Mouse (Mus musculus): ENCODE measurements around the gene Taok3. TPM values are rescaled to one million over a fixed set of nuclear protein-coding genes. Genes with fewer than 3 reads are reported as not detected.
"Not testable (repeated sequence)": the region's sequence is repeated elsewhere in the genome, so short reads cannot be mapped to it uniquely, and the experiment has no call there.

The Taok3 gene
- total RNA-seq, 1 experiment from 2014 or later: 29.8 TPM

DNA sequence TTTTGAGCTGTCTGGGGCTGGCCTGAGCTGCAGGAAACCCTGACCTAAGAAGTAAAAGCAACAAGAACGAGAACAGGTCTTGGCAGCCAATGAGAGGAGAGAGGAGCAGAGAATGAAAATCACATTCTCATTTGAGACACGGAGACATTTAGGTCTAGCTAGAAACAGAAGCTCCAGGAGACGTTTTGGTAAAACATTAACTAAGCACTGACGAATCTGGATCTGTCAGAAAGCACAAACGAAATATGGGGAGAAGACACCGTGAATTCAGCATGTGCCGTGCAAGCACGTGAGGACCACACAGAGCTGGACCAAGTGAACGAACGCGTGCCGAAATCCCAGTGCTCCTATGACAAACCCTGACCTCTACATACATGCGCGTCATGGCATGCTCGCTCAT lies 138.3 kb downstream of the Taok3 start:
- DNase-seq: no peak

DNA sequence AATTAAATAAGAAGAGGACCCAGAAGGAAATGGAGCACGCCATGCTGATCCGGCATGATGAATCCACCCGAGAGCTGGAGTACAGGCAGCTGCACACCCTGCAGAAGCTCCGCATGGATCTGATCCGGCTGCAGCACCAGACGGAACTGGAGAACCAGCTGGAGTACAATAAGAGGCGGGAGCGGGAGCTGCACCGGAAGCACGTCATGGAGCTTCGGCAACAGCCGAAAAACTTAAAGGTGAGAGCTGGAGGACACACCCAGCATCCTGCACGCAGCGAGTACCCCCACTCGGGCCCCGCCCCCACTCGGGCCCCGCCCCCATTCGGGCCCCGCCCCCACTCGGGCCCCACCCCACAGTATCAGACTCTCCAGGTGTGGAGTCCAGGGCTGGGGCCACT lies 143.6 kb downstream of the Taok3 start:
- no peak for DNase-seq

DNA sequence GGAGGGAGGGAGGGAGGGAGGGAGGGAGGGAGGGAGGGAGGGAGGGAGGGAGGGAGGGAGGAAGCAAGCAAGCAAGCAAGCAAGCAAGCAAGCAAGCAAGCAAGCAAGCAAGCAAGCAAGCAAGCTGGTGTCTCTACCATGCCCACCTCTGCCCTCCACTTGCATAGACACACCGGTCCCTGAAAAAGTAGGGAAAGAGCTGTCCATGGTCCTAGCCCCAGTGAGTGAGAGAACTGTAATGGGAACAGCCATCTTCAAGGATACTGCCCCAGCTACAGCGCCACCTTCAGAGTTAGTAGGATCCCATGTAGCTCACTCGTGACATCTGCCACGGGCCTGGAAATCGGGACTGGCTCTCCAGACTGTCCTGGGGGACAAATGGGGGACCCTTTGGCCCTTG lies 144.8 kb downstream of the Taok3 start:
- peak; percentile 34 for DNase-seq

DNA sequence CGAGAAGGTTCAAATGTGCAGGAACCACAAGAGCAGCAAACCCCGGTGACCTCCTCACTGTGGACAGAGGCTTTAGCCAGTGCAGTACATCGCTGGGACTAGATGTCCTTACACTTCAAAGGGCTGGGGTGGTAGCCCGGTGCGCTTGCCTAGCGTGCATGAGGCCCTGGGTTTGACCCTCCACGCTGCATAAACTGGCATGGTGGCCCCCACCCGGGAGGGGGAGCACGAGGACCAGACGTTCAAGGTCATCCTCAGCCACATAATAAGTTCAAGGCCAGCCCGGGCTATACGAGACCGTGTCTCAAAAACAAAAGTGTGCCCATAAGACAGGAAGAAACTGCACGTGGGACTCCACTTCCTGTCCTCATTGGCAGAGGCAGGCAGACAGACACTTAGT lies 148.0 kb downstream of the Taok3 start:
- peak; percentile 60 for DNase-seq

DNA sequence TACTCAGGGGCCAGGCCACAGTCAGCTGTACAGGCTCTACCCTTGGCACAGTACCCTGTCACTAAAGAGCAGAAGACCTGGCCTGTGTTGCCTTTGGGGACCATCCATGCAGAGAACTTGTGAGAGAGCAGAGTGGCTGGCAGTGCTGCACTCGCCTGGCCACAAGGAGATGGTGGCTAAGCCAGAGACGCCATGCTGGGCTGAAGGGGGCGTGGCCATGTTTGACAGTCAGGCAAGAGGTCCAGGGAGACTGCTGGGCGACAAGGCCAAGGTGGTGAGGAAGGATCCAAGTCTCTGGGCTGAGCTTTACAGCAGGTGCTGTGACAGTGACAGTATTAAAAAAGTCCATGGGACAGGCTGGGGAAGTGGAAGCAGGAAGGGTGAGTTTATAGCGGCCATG lies 148.8 kb downstream of the Taok3 start:
- DNase-seq: no peak

DNA sequence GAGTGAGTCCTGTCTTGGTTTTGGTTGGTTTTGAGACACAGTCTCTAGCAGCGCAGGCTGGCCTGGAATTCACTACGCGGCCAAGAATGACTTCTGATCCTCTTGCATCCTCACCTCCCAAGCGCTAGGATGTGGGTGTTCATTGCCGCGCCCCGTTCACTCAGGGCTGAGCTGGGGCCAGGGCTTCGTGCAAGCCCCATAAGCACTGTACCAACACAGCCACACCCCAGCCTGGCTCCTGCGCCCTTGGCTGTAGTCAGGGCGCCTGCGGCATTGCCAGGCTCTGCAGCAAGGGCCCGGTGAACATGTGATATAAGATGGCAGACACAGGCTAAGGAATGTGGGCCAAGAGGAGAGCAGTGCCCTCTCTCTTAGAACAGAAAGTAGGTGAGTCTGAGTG lies 149.5 kb downstream of the Taok3 start:
- no peak for DNase-seq

DNA sequence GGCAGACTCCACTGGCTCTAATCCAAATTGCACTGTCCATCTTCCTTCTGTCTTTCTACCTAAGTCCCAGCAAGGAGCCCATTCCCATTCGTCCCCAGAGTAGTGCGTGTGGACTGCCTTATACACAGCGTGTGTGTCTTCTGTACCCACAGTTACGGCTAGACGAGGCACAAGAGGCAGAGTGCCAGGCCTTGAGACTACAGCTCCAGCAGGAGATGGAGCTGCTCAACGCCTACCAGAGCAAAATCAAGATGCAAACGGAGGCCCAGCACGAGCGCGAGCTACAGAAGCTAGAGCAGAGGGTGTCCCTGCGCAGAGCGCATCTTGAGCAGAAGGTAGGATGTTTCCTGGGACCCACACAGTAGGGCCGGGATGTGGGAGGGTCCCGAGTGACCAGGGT lies 152.0 kb downstream of the Taok3 start:
- DNase-seq: no peak

DNA sequence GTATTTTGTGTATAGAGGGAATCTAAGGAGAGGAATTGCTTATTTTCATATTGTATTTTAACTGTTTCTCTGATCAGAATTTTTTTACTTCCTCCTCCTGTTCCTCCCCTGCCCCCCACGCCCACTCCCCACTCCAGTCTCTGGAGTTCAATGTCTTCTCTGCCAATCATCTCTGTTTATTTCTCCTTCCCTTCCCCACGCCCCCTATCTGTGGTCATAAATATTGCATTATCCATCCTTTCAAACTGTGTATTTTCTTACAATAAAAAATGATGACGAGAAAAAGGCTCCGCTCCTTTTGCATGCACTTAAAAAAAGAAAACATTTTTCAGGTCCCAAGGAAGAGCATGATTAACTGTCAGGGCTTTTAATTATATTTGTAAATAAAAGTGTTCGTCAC lies 154.9 kb downstream of the Taok3 start:
- no peak for DNase-seq

DNA sequence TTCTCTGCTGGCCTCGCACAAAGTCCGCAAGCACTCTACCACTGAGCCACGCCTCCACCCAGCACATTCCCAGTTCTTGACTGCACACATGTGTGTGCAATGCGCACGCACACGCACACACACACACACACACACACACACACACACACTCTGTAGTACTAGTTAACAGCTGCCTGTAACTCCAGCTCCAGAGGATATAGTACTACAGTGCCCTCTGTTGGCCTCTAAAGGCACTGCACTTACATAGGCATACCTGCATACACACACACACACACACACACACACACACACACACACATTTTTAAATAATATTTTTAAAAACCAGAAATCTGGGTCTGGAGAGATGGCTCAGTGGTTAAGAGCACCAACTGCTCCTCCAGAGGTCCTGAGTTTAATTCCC lies 157.9 kb downstream of the Taok3 start:
- DNase-seq: no peak

DNA sequence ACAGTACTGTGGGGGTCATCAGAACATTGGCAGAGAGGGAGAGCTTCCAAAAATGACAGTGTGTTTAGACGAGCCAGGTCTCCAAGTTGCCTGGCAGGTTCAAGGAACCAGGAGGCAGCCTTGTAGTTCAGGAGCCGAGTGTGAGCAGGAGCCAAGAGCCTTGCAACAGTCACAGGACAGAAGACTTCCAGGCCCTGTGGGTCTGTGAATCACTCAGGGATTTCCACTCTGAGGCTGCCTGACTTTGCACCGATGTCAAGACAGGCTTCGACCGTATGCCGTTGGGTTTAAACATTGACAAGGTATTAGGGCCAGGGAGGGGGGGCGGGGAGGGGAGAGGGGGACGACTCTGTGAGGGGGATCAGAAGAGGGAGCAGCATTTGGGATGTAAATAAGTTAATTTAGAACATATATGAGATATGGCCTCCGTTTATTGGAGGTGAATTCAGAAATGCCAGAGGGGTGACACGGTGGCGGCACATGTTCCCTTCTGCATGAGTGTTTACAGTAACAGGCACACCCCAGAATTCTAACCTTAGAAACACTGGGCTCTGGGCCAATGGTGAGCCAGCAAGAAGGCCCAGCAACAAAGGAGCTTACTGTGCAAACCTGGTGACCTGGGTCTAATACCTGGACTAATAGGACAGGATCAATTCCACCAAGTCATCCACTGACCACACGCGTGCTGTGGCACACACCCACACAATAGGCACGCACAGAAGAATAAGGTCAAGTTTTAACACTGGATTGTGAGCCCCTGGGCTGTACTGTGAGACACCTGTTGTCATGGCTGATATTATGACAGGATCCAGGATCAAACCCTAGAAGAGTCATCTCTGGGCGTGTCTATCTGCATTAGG lies 159.1 kb downstream of the Taok3 start:
- DNase-seq: peak; percentile 50

DNA sequence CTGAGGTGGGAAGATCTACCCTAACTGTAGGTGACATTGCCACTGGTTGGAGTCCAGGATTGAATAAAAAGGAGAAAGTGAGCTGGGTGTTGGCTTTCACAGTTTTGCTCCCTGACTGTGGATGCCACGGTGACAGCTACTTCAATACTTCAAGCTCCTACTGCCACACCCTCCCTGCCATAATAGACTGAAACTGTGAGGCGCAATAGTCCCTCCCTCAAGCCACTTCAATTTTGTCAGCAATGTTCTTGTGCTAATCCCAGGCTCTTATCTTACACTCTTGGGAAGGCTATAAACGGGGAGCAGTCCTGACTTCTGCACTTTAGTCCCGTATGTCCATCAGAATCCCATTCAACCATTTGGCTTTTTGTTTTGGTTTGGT lies 159.7 kb downstream of the Taok3 start:
- DNase-seq: no peak

DNA sequence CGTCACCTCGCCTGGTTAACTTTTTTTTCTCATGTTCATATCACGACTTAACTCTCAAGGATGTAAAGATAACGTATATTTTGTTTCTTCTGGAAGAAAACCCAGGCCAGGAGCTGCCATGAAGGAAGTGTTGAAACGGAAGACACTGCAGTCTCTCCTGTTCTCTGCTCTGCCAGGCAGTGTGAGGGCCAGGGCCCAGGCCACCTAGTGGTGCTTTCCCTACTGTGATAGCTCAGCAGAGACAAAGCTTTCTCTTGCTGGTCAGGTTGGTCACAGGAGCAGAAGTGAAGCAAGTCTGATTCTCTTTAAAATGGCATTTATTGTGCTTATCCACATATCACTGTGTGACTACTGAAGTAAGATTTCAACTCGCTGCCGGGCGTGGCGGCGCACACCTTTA lies 161.6 kb downstream of the Taok3 start:
- peak; percentile 69 for DNase-seq

DNA sequence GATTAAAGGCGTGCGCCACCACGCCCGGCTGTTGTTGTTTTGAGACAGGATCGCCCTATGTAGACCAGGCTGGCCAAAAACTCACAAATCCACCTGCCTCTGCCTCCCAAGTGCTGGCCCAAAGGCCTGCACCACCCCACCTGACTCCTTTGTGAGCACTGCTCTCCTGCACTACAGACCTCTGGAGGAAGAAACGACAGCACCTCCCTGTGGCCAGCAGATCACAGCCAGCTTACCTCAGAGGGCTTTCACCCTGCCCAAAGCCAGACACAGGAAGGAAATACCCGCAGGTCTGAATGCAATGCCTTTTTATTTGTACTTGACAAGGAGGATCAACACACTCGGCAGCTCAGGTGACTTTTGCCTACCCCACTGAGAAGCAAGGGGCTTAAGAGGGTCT lies 162.4 kb downstream of the Taok3 start:
- DNase-seq: no peak

DNA sequence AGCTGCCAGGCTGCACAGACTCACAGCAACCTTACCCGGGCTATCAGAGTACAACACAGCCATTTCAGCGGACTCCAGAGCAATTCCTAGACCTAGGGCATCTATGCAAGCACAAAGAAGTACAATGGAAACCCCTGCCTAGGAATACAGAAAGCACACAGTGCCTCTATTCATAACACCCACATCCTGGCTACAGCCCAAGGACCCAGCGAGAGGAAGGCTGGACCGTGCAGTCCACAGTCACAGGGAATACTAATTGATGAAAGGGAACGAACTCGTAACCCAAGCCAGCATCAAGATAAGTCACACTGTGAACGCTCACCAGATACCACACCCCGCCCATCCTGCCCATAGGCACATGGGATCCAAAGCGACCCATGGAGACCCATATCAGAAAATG lies 164.1 kb downstream of the Taok3 start:
- no peak for DNase-seq

DNA sequence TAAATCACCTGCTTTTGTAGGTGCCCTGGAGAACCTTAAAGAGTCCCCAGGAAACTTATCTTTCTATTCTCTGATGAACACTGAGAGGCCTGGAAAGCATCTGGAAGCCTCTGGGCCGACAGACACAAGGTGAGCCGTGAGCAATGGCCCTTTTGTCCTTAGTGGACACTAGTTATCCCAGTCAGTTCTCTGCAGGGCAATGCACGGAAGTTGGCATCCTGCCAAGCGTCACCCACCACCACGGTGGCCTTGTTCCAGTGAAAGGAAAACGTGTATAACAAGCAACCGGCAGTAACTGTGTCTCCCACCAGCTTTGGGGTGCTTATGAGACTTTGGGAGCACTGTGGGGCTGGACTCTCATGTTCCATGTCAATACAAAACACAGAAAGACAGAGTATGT lies 164.8 kb downstream of the Taok3 start:
- no peak for DNase-seq

DNA sequence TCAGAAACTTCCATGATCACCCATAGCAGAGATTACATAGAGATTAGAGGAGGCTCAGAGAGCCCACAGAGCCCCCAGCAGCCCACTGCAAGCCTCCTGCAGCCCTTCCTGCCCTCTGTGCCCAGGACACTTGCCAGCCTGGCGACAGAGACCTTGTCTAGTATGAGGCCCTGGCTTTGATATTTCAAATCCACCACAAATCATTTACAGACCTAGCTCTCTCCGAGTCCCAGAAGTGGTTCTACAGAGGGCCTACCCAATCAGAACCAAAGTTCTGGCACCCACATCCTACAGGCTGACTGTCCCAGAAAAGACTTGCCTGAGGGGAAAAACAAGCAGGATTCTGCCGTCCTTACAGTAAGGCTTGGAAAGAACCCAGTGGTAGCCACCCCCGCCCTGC lies 165.3 kb downstream of the Taok3 start:
- DNase-seq: peak; percentile 38

DNA sequence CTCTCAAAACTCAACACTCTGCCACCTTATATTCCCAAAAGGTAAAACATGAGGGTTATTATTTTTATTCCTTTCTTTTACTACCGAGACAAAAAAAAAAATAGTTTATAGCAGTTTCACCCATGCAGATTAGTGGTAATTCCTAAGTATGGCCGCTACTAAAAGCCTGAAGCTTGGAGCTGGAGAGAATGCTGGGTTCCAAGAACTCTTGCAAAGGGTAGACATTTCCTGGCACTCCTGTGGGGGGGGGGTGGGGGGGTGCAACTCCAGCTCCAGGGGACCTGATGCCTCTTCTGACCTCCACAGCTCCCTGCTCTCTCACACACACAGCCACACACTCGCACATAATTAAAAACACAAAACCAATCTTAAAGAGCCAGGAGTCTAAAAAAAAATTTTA lies 166.4 kb downstream of the Taok3 start:
- no peak for DNase-seq

DNA sequence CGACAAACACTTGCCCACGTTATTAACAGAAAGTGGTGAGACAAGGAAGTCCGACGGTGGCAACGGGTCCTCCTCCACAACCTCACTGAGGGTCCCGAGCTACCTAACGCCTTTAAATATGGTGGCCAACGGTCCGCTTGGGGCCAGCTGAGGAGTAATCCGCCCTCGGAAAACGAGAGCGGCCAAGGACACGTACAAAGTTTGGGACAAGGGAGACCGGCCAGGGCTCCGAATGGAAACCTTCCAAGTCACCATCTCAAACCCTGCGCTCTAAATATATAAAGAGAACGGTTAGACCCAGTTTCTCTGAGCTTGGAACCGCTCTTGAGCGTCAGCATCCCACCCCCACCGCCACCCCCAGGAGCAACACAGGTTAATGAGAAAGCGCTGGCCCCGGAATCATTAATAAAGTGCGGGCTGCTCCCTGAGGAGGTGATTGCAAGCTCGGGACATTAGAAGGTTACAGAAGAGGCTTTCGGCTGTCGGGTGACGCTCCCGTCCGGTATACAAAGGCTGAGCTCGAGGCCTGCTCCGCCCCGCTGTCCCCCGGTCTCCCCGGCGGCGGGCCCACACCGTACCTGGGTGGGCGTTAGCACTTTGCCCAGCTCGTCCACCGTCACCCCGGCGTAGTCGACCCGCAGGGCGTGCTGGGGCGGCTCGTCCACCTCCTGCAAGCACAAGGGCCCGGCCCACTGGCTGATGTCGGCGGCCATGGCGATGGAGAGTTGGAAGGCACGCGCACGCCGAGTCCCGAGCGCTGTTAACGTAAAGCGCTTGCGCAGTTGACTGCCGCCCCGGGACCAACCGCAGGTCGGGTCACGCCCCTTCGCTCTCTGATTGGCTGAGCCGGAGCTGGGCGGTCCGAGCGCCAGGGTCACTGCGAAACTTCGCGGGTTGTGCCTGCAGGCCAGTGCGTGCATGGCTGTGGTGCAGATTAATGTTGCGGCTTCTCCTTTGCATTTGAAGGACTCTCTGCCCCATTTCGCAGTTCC lies 167.2 kb downstream of the Taok3 start, which contains the start of gene Pebp1:
Gene Pebp1 (minus strand): TSS at position 795 of the 992 bp plus-strand sequence.
- DNase-seq: peak; percentile 99

DNA sequence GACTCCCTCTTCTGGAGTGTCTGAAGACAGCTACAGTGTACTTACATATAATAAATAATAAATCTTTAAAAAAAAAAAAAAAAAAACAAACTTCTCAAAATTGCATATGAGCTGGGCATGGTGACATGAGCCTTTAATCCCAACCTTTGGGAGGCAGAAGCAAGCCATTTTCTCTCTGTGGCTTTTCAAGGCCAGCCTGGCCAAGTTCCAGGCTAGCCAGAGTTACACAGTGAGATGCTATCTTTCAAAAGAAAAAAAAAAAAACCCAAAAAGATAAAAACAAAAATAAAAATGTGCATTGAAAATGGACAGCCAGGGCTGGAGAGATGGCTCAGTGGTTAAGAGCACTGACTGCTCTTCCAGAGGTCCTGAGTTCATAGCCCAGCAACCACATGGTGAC lies 169.7 kb downstream of the Taok3 start:
- DNase-seq: no peak

DNA sequence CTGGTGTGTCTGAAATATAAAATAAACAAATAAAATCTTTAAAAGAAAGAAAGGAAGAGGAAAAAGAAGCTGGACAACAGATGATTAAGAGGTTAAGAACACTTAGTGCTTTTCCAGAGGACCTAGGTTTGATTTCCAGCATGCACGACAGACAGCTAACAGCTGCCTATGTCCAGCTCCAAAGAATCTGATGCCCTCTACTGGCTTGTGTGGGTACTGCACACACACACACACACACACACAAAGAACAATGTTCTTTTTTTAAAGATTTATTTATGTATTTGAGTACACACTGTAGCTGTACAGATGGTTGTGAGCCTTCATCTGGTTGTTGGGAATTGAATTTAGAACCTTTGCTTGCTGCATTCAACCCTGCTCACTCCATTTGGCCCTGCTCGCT lies 170.2 kb downstream of the Taok3 start:
- DNase-seq: no peak

DNA sequence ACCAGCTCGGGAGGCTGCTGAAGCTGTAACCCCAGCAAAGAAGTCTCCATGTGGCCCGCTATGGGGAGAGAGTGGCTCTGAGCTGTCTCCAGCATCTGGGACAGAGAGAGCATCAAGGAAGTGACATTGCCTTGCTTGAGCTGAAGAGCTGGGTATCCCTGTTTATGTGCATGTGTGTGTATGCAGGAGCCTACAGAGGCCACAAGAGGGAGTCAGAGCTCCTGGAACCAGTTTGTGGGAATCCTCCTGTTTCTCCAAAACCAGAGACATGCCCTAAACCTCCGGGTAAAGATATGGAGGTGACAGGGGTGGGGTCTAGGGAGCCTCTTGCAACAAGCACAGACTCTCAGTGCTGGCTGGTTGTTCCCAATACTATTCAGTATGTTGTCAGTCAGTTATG lies 171.4 kb downstream of the Taok3 start:
- no peak for DNase-seq

DNA sequence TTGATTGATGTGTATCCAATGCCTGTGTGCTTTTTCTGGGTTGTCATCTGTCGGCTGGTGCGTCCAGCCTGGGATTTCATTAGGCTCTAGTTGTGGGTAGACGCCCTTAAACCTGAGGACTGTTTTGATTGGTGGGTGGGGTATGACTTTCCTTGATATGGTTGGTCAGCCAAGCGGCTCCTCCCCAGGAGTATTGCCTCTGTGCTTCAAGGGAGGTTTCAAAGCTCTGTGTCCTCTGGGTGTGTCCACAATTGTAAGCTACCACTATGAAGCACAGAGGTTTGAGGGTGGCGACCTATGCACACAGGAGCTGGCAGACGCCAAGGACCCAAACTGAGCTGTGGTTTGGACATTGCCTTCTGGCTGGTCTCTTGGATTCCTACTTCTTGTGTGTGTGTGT lies 172.6 kb downstream of the Taok3 start:
- DNase-seq: no peak

DNA sequence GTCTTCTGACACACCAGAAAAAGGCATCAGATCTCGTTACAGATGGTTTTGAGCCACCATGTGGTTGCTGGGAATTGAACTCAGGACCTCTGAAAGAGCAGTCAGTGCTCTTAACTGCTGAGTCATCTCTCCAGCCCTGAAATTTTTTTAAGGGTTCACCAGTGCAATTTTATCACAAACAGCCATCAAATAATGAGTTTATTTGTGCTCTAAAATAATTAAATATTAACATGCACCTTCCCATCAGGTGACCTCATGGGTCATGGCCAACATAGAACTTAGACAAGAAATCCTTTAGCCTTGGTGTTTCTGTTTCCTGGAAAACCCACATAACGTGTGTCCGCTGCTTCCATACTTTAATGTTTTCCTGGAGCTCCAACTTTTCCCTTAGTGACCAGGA lies 173.8 kb downstream of the Taok3 start:
- not testable (repeated sequence) for DNase-seq

Measured in adrenal gland, postnatal 14 days (tissue).